Mouse (Mus musculus) cerebellum, adult 9-10 months (tissue): Measurements from ENCODE around the gene Hcst.

Source experiments
- DNase-seq: peaks from one replicate; pipeline ENCODE4 v3.0.0; 2022

The Hcst gene

DNA sequence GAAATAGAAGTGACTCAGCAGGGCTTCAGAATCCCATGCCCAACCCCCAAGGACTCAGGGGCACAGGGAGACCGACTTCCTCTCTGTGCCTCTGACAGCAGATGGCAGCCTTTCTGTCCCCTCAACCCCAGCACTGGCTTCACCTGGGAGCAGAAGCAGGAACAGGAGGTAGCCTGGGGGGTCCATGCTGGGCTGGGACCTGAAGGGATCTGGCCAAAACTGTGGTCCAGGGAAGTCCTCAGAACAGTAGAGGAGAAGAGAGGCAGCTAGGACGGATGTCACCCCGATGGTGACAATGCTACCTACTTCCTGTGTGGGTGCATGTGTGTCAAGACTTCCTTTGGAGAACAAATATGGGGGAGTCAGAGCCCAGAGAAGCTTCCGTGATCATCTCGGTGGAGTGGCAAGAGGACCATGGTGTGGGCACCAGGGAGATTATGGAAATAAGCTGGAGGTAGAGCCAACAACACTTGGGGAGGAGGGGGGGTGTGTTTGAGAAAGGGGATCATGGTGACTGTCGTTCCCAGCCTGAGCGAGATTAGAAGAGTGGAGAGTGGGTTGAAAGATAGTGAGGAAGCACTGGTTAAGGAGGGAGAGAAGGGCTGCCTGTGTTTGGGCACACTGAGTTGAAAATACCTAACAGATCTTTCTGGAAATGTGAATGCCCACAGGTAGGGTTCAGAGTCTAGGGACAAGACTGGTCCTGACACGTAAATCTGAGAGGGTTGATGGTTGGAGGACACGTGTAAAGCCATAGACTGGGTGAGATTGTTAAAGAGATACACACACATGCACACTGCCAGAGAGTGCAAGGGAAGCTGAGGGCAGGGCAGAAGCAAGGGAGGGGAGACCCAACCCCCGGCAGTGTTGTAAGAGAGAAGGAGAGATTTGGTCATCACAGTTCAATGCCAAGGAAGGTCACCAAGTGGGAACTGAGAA, at the start of gene Hcst:
Hcst (minus strand) TSS at position 294 of the 939 bp plus-strand sequence.
- peak; percentile 23 for DNase-seq

DNA sequence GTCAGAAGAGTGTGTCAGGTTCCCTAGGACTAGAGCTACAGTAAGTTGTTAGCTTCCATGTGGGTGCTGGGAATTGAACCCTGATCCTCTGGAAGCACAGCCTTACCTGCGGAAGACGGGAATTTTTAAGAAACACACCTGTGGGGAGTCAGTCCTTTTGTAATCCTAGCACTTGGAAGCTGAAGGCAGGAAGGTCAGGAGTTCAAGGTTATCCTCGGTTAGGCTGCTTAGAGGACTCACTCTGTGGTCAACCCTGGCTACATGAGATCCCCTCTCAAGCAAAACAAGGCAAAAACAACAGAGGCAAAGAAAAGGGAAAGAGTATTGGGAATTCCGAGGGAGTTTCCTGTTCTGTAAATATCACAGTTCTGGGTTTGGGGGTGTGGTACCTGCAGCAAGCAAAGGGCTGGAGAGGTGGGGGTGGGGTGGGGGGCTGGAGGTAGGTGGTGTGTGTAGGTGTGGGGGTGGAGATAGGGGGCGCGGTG, 45.2 kb upstream of the Hcst start:
- DNase-seq = no peak

DNA sequence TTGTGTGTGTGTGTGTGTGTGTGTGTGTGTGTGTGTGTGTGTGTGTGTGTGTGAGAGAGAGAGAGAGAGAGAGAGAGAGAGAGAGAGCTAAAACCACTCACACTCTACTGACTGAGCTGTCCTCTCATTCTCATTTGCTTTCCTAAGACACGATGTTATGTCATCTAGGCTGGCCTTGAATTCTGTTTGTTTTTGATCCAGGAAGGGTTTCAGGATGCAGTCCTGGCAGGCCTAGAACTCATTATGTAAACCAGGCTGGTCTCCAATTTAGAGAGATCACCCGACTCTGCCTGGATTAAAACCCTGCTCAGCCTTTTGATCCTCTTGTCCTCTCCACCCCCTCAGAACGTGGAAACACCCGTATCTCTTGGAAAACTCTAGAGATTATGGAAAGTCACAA, 44.3 kb upstream of the Hcst start:
- DNase-seq = no peak

DNA sequence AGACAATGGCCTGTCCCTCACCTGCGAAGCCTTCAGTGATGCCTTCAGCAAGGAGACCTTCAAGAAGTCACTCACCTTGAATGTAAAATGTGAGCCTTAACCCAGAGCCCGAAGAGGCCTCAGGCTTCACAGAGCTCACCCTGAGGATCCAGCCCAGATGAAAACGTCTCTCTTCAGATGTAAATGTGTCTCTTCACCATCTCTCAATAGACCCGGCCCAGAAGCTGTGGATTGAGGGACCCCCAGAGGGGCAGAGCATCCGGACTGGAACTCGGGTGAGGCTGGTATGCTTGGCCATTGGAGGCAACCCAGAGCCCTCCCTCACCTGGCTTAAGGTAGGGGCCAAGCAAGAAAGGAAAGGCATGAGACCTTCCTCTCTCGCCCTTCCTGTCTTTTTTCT, 43.9 kb upstream of the Hcst start:
- DNase-seq = no peak

DNA sequence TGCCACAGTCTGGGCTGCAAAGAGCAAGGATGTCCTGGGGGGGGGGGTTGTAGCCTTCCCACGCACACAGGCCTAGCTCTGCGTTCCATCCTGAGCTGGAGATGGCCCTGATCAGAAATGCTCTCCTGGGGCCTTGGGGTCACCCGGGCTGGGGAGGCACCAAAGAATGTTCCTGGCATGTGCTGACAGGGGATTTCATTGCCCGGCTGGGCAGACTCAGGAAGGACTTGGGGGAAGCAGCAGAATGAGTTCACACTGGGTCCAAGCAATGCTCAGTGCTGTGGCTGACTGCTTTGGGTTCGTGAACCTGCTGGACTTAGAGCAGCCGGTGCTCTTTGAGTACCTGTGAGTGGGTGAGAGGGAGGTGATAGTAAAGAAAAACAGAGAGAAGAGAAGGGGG, 39.8 kb upstream of the Hcst start:
- no peak for DNase-seq

DNA sequence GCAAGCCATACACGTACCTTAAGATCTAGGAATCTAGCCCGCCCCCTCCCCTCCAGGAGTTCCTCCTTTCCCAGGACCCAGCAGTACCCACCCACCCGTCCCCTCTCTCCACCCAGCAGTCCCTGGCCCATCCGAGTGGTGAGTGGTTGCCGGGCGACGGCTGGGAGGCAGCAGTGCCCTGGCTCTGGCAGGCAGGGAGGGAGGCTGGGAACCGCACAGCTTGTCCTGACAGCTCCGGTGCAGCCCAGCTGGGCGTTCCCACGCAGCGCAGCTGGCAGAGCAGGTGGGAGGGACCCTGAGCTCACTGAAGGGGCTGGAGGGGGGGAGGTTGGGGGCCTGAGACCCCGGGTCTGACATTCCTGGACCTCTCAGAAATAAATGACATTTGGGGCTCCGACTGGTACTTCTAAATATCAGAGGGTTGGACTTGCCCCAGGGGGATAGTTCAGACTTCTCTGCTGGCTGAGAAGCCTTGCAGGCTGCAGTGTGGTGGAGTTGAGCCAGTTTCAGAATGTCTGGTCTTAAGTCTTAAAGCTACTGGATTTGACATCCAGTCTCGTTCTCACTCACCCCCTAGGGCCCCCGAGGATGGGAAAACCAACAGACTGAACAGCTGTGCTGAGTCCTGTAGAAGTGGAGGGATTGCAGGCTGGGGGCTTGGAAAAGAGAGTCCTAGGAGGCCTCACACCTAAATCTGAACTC, 38.1 kb upstream of the Hcst start, which contains the start of the genes Kirrel2 and Nphs1:
Kirrel2 (minus strand) TSS at position 62 of the 702 bp plus-strand sequence.
Nphs1 (plus strand) TSS at position 687 of the 702 bp plus-strand sequence.
- DNase-seq = no peak

DNA sequence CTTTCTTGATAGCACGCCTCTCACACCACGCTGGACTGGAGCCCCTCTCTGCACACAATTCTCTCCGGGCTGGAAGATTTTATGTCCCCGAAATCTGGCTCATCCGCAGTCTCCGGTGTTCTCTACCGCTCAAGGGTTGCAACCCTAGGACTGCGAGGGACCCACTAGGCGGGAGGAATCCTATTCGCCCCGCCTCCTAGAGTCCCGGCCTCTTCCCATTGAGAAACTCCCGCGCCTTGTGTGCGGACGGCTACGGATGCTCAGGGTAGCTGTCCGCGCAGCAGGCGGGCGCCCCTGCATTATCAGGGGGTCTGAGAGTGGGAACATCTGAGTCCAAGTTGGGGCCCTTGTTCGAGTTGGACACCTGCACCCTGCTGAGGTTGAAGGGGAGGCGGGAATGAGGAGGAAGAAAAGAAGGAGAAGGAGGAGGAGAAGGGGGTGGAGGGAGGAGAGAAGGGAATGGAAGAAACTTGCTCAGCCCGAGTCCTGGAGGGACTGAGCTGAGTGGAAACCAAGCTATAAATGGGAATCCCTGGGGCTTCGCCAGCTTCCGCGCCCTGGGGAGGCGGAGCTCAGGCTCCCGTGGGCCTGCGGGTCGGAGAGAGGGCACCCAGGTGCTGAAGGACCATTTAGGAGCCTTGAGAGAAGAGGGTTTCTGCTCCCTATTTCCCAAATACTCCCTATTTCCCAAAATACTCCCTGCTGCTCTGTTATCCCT, 37.4 kb upstream of the Hcst start:
- no peak for DNase-seq

DNA sequence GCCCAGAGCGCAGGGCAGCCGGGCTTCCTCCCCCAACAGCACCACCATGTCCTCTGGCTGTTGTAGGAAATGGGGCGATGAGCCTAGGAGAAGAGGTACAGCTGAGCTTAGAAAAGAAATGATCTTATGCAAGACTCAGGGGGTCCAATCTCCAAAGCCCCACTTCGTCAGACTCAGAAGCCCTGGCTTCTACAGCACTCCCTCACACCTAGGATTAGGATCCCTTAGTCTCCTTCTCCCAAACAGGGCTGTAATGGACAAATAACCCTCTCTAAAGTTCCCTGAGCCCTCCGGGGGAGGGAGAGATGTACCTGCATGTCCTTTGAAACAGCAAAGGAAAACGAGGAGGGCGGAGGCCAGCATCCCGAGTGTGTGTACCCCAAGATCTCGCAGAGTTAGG, 36.8 kb upstream of the Hcst start:
- no peak for DNase-seq

DNA sequence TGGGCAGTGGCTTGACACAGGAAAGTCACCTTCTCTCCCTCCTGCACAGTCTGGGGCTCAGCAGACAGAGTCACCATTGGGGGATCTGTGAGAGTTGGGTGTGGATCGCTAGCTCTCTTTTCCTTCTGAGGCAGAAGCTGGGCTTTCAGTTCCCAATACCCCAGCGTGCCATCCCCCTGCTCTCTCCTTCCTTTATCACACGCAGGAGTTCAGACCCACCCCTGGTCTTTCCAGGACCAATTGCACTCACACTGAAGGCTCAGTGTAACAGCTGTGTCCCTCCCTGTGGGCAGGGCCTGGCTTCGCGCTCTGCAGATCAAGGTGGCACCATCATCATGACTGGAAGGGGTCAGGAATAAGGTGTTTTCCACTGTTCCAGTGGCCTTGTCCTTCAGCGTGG, 34.6 kb upstream of the Hcst start:
- DNase-seq = no peak

DNA sequence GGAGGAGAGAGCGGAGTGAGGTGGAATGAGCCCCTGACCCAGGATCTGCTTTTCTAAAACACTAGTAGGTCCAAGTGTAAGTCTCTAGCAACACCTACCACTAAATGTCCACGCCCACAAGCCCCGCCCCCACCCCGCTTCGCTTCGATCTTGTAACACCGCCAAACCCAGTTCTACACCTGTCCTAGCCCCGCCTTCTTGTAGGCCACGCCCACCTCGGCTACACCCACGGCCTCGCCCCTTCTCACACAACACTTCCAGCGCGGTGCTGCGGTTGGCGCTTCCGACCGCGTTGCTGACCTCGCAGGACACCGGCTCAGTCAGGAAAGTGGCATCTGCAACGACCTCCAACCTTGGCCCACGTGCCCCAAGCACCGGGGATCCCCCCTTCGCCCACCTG, 34.1 kb upstream of the Hcst start:
- no peak for DNase-seq

DNA sequence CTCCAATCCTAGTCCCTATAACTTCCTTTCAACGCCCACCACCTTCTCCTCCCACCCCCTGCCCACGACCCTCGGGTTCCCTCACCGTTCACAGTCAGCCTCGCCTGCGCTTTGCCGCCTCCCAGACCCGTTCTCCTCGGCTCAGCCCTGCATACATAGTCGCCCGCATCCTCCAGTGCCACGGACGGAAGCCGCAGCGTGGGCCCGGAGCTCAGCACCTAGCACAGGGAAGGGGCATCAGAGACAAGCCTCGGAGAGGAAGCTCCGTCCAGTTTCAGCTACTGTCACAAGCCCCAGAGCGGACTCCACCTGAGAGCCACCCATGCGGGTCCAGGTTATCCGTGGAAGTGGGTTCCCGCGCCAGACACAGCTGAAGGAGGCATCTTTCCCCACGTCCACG, 33.7 kb upstream of the Hcst start:
- DNase-seq = no peak

DNA sequence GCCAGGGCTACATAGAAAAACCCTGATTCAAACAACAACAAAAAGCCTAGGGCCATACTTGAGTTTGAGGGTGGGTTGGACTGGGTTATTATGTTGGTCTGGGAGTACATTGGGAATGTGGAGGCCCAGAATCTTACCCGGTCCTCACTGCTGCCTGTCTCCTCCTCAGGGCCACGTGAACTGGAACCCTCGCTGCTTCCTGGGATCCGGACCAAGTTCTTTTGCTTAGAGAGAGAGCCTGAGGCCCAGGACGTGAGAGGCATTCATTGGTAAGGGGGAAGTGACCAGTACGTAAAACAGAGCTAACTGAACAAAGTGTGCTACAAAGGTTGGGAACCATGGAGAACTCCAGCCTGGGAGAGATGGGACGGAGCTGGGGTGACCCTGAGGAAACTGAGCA, 30.6 kb upstream of the Hcst start:
- DNase-seq = no peak

DNA sequence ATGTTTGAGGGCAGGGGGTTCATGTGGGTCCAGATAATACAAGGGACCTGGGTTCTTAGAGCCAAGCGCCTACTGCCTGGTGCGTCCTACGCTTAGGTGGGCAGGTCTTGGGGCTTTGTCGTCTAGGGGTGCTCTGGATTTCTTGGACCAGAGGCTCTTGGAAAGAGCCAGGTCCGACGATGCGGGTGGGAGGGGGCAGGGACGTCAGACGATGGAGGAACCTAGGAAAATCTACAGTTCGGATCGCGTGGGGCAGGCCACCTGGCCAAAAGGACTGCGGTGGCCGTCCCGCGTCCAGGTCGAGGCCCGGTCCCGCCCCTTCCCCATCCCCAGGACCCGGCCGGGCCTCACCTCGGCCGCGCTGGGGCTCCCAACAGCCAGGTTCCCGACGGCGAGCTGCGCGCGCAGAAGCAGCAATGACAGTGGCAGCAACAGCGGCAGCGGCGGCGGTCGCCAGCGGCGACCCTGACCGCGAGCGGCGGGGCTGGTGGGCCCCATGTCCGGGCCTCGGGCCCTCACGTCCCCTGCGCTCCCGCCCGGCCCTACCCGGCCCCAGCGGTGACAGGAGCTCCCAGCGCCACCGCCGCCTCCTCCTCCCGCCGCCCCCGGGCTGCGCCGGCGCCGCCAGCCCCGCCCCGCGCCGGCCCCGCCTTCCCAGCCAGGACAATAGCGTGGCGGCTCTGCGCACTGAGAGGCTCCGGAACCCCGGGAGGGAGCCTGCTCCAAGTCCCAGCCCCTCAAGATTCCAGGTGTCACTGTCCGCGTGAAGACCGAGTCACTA, 25.5 kb upstream of the Hcst start, which contains the start of gene Aplp1:
Aplp1 (minus strand) TSS at position 565 of the 781 bp plus-strand sequence.
- peak; percentile 57 for DNase-seq

DNA sequence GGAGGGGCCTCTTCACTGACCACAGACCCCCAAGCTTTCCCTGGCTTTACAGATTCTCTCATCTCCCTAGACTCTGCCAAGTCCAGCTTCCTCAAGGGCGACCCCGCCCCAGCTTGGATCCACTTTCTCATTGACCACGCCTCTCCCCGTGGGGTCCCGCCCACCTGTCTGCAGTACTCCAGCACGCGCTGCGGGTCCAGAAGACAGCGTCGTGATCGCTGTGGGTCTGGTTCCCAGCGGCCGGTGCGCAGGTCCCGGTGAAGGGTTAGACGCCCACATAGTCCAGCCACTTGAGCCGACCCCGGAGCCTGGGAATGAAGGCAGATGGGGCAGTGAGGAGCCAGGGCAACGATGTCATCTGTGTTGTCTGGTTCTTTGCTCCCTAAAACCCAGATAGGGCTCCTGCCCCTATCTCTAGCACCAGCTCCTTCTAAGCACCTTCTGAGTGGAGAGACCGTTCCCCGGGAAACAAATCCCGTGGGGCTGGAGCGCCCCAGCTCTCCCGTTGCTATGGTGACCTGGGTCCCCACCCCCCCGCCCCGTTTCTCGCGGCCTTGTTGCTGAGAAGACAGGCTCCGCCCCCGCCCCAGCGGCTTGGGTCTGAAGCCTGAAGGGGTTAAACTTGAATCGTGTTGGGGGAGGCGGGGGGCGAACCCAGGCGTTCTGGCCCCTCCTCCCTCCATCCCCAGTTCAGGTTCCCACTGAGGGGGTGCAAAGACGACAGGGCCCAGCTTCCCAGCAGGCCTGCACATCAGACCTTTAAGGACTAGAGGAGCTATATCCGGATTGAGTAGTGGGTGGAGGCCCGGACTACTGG, 24.7 kb upstream of the Hcst start:
- DNase-seq = peak; percentile 67

DNA sequence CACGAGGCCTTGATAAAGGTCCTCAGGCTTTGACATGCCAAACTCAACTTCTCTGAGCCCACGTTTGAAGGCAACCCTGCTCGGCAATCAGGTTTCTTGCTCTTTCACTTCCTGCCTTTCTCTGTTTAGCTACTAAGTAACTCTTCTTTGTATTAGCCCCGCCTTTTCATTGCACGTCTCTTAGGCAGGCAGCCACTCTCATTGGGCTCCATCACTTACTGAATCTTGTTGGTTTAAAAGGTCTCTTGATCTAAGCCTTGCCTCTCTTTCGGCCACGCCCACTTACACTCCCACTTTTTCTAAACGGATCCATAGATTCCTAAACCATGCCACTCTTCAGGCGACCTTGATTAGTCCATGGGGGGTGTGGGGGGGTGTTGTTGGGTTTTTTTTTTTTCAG, 24.0 kb upstream of the Hcst start:
- peak; percentile 45 for DNase-seq

DNA sequence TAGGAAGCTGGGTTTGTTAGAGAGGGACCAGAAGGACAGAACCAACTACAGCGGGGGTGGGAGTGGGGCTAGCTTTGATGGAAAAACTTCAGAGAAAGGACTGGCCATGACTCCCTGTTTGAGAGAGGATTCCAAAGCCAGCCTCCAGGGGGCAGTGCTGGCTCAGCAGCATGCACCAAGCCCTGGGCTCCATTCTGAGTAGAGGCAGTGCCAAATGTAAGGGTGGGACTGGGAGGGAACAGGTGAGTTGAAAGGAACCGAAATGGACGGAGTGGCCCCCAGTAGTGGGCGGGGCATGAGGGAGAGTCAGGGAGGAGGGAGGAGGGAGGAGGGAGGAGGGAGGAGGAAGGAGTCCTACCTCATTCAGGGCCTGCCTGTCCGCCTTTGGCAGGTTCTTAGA, 21.0 kb upstream of the Hcst start:
- peak; percentile 74 for DNase-seq

DNA sequence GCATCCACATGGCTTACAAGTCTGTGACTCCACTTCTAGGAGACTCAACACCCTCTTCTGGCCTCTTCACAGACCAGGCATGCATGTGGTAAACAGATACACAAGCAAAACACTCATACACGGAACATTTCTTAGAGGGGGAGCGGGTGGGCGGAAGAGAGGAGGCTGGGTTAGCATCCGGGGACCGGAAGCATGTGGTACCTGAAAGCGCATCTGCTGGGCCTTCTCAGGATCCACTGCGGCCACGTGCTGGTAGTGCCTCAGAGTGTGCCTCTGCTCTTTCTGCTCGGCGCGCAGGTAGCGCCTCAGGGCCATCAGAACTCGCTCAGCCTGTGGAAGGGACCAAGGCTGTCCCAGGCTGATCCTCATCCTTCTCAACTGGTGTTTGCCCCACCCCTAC, 20.1 kb upstream of the Hcst start:
- no peak for DNase-seq

DNA sequence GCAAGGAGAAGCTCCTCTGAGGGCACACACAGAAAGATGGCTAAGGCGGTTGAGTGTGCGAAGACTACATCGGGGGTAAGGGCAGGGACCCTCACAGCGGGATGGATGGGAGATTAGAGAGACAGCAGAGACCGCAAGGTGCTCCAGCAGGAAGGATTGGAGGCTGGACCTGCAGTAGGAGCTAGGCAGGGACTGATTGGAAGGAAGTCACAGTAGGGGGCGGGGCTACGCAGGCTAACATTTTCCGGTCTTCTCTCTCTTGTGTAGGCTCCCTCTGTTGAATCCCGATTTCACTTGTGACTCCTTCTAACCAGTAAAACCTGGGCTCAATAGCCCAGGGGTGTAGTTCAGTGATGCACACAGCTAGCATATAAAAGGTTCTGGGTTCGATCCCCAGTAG, 17.2 kb upstream of the Hcst start:
- DNase-seq = no peak

DNA sequence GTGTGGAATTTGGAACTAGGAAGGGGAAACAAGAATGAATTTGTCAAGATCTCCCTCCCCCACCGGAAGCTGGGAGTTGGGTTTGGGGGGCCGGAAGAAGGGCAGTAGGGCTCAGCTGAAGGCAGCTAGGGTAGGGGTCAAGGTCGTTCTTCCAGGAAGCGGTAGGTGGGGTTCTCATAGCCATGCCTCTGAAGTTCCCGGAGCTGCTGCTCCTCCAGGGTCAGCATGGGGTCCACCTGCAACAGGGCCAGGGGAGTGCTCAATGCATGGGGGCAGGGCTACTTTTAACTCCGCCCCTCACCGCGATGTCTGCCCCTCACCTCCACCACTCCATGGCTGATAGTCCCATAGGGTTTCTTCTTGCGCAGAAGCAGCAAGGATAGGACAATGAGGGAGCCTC, 15.5 kb upstream of the Hcst start:
- DNase-seq = no peak

DNA sequence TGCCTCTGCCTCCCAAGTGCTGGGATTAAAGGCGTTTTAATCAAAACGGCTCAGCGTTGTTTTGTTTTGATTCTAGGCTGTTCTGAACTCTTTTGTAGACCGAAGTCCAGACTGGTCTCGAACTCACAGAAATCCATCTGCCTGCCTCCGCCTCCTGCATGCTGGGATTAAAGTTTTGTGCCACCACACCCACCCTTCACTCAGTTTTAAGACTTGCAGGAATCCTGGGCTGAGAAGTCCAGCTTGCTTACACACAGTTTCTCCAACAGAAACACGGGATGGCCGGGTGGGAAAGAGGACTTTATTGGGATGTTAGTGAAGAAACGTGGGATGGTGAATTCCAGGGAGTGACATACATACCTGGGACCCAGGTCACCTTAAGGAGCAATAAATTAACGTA, 15.0 kb upstream of the Hcst start:
- DNase-seq = no peak

DNA sequence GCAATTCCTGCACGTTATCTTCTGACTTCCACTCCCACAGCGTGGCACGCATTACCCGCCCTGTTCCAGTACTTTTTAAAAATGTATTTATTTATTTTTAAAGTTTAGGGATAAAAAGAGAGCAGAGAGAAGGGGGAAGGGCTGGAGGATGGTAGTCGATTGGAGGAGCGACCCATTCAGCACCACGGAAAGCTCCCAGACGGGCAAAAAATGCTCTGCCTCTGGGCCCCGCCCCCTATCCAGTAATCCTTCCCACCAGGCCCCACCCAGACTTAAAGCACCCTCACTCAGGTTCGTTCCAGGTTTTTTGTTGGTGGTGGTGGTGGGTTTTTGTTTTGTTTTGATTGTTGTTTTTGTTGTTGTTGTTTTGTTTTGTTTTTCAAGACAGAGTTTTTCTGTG, 14.6 kb upstream of the Hcst start:
- no peak for DNase-seq
